Mouse (Mus musculus) ES-Bruce4 (cell line): ENCODE data around the gene Smpdl3a.

ENCODE experiments used
- CTCF ChIP-seq: IDR thresholded peaks from one replicate; pipeline ENCODE4 v1.8.1; 2011; ENCODE audit warnings: low read depth, low read length
- EP300 ChIP-seq: IDR thresholded peaks from 2 replicates; pipeline ENCODE4 v1.6.1; 2011; ENCODE audit warnings: low read depth, low read length; ENCODE audit not compliant: insufficient read depth
- POLR2A ChIP-seq: IDR thresholded peaks from one replicate; pipeline ENCODE4 v1.8.1; 2011; ENCODE audit warnings: low read length; ENCODE audit not compliant: insufficient read depth

DNA sequence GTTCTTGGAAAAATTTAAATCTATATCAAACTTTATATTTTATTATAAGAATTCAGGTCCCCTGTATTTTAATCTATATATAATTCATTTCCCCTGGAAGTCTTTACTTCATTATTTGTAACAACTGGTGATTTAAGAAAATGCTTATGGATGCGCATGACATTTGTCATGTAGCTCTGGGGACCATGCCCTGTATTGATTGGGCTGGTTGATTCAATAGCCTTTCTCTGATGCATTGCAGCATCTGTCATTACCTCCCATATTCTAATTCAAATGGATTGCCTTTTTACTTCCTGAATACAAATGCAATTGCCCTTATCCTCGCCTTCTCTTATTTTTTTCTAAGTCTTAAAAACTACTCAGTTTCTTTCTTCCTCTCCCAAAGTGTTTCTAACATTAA, 20.2 kb downstream of the Smpdl3a start:
- no peak for TF ChIP-seq EP300
- no peak for TF ChIP-seq POLR2A
- no peak for TF ChIP-seq CTCF
